Mouse (Mus musculus) stomach, embryonic 14.5 days (tissue): Measurements from ENCODE around the gene Tnfsf14. TPM values are rescaled to one million over a fixed set of nuclear protein-coding genes. Genes with fewer than 3 reads are reported as not detected.
A peak's percentile ranks its signal among the peaks of the same experiment; 100 is the strongest.

Experiments used
- ATAC-seq: fragments of 200-750 bp; cut with Nextera tagmentation; 2 replicates; pipeline ENCODE4 v1.8.0; 2017; ENCODE audit warnings: low read depth, moderate TSS enrichment; ENCODE audit not compliant: insufficient number of reproducible peaks, insufficient read depth, low FRiP score
- H3K27ac ChIP-seq: fragments of 300-500 bp; sonication (generic); 2 replicates; pipeline ENCODE4 v1.5.1; 2014; ENCODE audit warnings: mild to moderate bottlenecking, low read length, moderate library complexity, mixed read lengths
- H3K27me3 ChIP-seq: fragments of 300-500 bp; sonication (generic); 2 replicates; pipeline ENCODE4 v1.6.1; 2014; ENCODE audit warnings: low read length, control low read depth, mixed read lengths; ENCODE audit not compliant: control insufficient read depth, insufficient read depth
- H3K36me3 ChIP-seq: fragments of 300-500 bp; sonication (generic); 2 replicates; pipeline ENCODE4 v1.6.1; 2014; ENCODE audit warnings: mild to moderate bottlenecking, control low read depth, low read length, moderate library complexity, mixed read lengths; ENCODE audit not compliant: control insufficient read depth, insufficient read depth
- H3K4me1 ChIP-seq: fragments of 300-500 bp; sonication (generic); 2 replicates; pipeline ENCODE4 v1.6.1; 2014; ENCODE audit warnings: low read length, control low read depth, mixed read lengths; ENCODE audit not compliant: control insufficient read depth, insufficient read depth
- H3K4me2 ChIP-seq: fragments of 300-500 bp; sonication (generic); replicated peaks from 2 replicates; pipeline ENCODE4 v1.6.1; 2014; ENCODE audit warnings: low read depth, low read length, control low read depth
- H3K4me3 ChIP-seq: fragments of 300-500 bp; sonication (generic); 2 replicates; pipeline ENCODE4 v1.5.1; 2014; ENCODE audit warnings: low read depth, low read length, control low read depth
- H3K9ac ChIP-seq: fragments of 300-500 bp; sonication (generic); replicated peaks from 2 replicates; pipeline ENCODE4 v1.6.1; 2014; ENCODE audit warnings: low read depth, mild to moderate bottlenecking, control low read depth, low read length, moderate library complexity, mixed read lengths
- H3K9me3 ChIP-seq: fragments of 300-500 bp; sonication (generic); 2 replicates; pipeline ENCODE4 v1.6.1; 2016; ENCODE audit warnings: low read depth, low read length, control low read depth; ENCODE audit not compliant: control insufficient read depth
- WGBS: fragments of 180-500 bp; shearing (Covaris S2); extraction: QIAGEN DNeasy Blood & Tissue Kit; methylation state at CpG from one replicate; pipeline ENCODE4 v1.1.7; 2014; 5-methylcytosine and 5-hydroxymethylcytosine counted together
- polyA plus RNA-seq: library from polyadenylated mRNA; unstranded; fragments of >200 nt; fragmentation: Nextera tagmentation; extraction: Ambion mirVana; gene quantifications from 2 replicates; pipeline ENCODE4 v1.2.1, GENCODE M21; 2014

The Tnfsf14 gene
- polyA plus RNA-seq, 1 experiment from 2014 or later, result not detected

GRCm38 (mm10) chr17:57218335-57218900 is 24.4 kb upstream of the Tnfsf14 start:
- no peak for ATAC-seq
- Histone ChIP-seq H3K27ac (no peak overlapping the region), H3K4me3 (no peak overlapping the region), H3K27me3 (no peaks in the 10 kb centered on the region), H3K36me3 (no peaks in the 10 kb centered on the region), H3K9me3 (no peaks in the 10 kb centered on the region), H3K9ac (no peak overlapping the region), H3K4me2 (no peak overlapping the region), H3K4me1 (no peaks in the 10 kb centered on the region)
- WGBS, result 62% methylated on average over 12 of the region's 12 CpGs

GRCm38 (mm10) chr17:57214676-57215387 is 20.9 kb upstream of the Tnfsf14 start:
- no peak overlapping the region for H3K9ac ChIP-seq
- no peak overlapping the region for H3K27ac ChIP-seq
- no peak overlapping the region for H3K4me2 ChIP-seq
- no peaks in the 10 kb centered on the region for H3K9me3 ChIP-seq
- H3K4me3 ChIP-seq, result no peak overlapping the region
- H3K27me3 ChIP-seq, result no peaks in the 10 kb centered on the region
- 0 out of 2 replicates have a peak, but pooled peaks have one; percentile 19 for ATAC-seq
- H3K4me1 ChIP-seq, result no peaks in the 10 kb centered on the region
- H3K36me3 ChIP-seq, result no peaks in the 10 kb centered on the region
- 42% methylated on average over 13 of the region's 13 CpGs for WGBS

GRCm38 (mm10) chr17:57211501-57211900 is 17.5 kb upstream of the Tnfsf14 start:
- Histone ChIP-seq H3K27me3 (no peaks in the 10 kb centered on the region), H3K9ac (no peak overlapping the region), H3K27ac (no peak overlapping the region), H3K4me3 (no peak overlapping the region), H3K4me2 (no peak overlapping the region), H3K36me3 (no peaks in the 10 kb centered on the region), H3K4me1 (no peaks in the 10 kb centered on the region), H3K9me3 (no peaks in the 10 kb centered on the region)
- ATAC-seq, result no peak
- 67% methylated on average over 9 of the region's 9 CpGs for WGBS

GRCm38 (mm10) chr17:57209330-57209729 is 15.4 kb upstream of the Tnfsf14 start:
- Histone ChIP-seq H3K36me3 (no peaks in the 10 kb centered on the region), H3K4me1 (no peaks in the 10 kb centered on the region), H3K4me3 (no peak overlapping the region), H3K27ac (no peak overlapping the region), H3K9me3 (no peaks in the 10 kb centered on the region), H3K27me3 (no peaks in the 10 kb centered on the region), H3K9ac (no peak overlapping the region), H3K4me2 (no peak overlapping the region)
- 58% methylated on average over 4 of the region's 4 CpGs for WGBS
- ATAC-seq, result no peak

- no peak for ATAC-seq
- Histone ChIP-seq H3K4me1 (no peaks in the 10 kb centered on the region), H3K9ac (no peak overlapping the region), H3K4me3 (no peak overlapping the region), H3K27me3 (no peaks in the 10 kb centered on the region), H3K36me3 (no peaks in the 10 kb centered on the region), H3K9me3 (no peaks in the 10 kb centered on the region), H3K27ac (no peak overlapping the region), H3K4me2 (no peak overlapping the region)
- 93% methylated on average over 3 of the region's 3 CpGs for WGBS
Observed at GRCm38 (mm10) chr17:57207938-57208337, 14.0 kb upstream of the Tnfsf14 start.

- 72% methylated on average over 10 of the region's 10 CpGs for WGBS
- Histone ChIP-seq H3K27ac (no peak overlapping the region), H3K36me3 (no peaks in the 10 kb centered on the region), H3K4me2 (no peak overlapping the region), H3K9ac (no peak overlapping the region), H3K9me3 (no peaks in the 10 kb centered on the region), H3K4me3 (no peak overlapping the region), H3K27me3 (no peaks in the 10 kb centered on the region), H3K4me1 (no peaks in the 10 kb centered on the region)
- ATAC-seq, result no peak; the same call in 1 of the 2 replicates
Observed at GRCm38 (mm10) chr17:57201841-57202724, 8.1 kb upstream of the Tnfsf14 start.

GRCm38 (mm10) chr17:57198252-57198651 is 4.3 kb upstream of the Tnfsf14 start:
- no peak overlapping the region for H3K4me3 ChIP-seq
- H3K4me1 ChIP-seq, result no peaks in the 10 kb centered on the region
- no peak overlapping the region for H3K9ac ChIP-seq
- H3K9me3 ChIP-seq, result no peaks in the 10 kb centered on the region
- no peak for ATAC-seq
- no peaks in the 10 kb centered on the region for H3K27me3 ChIP-seq
- H3K36me3 ChIP-seq, result no peaks in the 10 kb centered on the region
- 84% methylated on average over 3 of the region's 3 CpGs for WGBS
- H3K4me2 ChIP-seq, result no peak overlapping the region
- no peak overlapping the region for H3K27ac ChIP-seq

- Histone ChIP-seq H3K27ac (no peak overlapping the region), H3K4me2 (no peak overlapping the region), H3K9ac (no peak overlapping the region), H3K4me1 (no peaks in the 10 kb centered on the region), H3K27me3 (no peaks in the 10 kb centered on the region), H3K36me3 (no peaks in the 10 kb centered on the region), H3K4me3 (no peak overlapping the region), H3K9me3 (no peaks in the 10 kb centered on the region)
- WGBS, result 77% methylated on average over 8 of the region's 8 CpGs
- no peak for ATAC-seq
Observed at GRCm38 (mm10) chr17:57195326-57196010, 1.5 kb upstream of the Tnfsf14 start.
